Mouse (Mus musculus) mesoderm, embryonic 11.5 days (tissue): Measurements from ENCODE around the gene Cmklr1.

Experiments
- DNase-seq: peaks from one replicate; pipeline ENCODE4 v3.0.0-alpha.2; 2012; ENCODE audit warnings: low read depth, low spot score

Cmklr1 gene

DNA sequence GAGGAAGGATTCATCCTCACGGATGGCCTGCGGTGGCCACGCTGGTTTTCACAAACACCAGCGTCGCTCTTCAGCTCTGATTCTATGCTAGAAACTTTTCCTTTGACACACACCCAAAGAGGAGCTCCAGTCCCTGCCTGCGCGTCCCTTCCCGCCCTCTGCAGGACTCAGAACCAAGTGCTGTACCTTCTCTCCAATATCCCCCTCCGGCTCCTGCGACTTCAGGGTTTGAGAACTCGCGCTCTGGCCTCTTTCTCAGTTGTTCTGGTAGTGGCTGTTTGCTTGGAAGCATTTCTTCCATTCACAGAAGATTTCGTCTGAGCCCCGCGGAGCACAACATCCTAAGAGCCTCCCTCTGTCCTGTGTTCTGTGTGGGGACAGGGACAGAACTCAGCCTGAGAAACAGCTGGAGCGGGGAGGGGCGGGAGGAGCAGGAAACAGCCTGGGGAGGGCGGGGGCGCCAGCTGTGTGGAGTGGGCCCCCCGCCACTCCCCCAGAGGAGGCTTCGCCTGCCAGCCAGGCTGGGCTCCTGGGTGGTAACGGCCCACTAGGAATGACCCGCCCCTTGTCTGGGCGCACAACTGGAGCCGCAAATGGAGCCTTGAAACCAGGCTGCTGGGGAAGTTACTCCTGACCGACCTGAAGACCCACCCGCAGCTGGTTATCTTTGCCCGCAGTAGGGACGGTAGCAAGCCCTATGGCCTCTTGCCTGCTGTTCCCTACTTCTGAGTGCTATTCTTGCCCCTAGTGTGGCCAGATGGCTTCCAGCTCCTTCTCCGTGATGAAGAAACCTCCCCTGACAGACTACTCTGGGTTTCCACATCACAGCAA lies at the start of gene Cmklr1:
TSS of gene Cmklr1 (minus strand) at position 392 of the 831 bp plus-strand sequence.
- no peak for DNase-seq

DNA sequence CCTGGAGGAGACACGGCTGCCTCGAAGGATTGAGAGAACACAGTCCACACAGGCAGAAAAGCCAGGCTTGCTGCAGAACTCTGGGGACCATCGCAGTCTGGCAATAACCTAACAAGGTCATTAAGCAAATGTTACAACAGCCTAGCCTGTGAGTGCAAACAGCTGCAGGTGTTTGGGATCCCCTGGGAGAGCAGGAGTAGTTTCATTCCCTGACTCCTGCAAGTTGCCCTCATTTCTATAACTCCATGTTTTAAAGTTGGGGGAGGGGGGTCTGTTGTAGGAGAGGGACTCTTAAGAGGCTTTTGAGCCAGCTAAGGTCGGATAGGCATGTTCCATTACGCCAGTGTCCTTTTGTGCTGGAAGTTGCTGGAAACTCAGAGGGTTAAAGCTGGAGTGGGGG lies 44.2 kb upstream of the Cmklr1 start:
- DNase-seq, result no peak

DNA sequence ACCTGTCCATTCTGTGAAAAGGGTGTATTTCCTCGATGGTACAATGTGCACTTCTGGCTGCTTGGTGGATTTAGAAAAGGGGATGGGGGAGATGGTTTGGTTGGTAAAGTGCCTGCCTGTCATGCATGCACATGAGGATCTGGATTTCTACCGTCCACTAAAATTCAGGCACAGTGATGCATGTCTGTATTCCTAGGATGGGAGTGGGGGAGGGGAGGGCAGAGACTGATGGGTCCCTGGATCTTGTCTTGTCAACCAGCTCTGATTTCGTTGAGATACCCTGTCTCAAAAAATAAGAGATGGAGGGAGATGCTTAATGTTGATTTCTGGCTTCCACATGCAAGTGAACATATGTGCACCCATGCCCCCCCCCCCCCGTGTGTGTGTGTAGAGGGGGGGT lies 43.8 kb upstream of the Cmklr1 start:
- DNase-seq, result no peak

DNA sequence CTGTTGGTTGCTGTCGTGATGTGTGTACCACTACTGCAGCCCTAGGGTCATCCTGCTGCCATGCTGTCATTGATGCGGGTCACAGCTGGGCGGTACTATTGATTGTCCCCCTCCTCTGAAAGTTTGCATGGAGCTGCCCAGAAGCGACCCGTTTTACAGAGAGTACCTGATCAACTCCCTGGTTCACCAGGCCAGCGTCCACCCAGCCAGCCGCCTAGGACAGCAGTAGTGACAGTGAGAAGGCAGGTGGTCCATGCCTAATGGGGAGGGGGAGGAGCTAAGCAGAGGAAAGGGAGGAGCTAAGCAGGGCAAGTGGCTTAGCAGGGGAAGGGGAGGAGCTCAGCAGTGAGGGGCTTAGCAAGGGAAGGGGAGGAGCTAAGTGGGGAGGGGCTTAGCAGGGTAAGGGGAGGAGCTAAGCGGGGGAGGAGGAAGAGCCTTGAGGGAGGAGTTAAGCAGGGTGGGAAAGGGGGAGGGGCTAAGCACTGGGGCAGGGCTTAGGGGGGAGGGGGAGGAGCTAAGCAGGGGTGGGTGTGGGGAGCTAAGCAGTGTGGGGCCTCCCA lies 43.0 kb upstream of the Cmklr1 start:
- DNase-seq, result no peak

DNA sequence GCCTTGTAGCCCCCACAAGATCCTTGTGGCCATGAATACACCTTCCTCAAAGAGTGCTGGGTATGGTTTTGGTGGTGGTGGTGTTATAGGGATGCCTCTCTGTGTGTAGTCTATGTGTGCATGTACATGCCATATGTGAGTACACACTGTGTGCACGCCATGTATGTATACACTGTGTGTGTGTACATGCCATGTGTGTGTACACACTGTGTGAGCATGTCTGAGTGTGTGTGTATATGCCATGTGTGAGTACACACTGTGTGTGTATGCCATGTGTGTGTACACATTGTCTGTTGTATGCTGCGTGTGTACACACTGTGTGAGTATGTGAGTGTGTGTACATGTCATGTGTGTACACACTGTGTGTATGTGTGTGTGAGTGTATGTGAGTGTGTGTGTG lies 40.6 kb upstream of the Cmklr1 start:
- no peak for DNase-seq

DNA sequence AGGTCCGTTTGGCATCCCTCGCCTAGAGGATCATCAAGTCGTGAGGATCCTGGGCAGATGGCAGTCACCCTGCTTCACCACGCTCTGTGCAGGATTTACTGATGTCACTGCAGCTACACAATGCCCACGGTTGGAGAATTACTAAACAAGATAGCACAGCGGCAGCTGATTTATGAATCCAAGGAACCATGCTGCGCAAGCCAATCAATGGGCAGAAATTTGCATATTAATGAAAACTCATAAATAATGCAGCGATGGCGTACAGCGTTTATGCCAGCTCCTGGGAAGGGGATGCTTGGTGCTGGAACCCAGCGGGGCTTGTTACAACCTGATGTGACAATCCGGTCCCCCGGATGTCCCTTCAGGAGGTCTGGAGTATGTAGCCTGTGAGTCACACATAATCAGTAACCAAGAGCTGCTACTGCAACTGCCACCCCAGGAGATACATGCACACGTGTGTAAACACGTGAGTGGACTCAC lies 39.9 kb upstream of the Cmklr1 start:
- DNase-seq, result peak; percentile 60

DNA sequence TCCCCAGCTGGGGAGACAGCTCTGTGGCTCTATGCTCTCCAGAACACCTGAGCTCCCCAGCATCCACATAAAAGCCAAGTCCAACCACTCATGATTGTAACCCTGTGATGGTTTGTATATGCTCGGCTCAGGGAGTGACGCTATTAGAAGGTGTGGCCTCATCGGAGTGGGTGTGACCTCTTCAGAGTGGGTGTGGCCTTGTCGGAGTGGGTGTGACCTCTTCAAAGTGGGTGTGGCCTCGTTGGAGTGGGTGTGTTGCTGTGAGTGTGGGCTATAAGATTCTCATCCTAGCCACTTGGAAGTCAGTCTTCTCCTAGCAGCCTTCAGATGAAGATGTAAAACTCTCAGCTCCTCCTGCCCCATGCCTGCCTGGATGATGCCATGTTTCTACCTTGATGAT lies 37.3 kb upstream of the Cmklr1 start:
- no peak for DNase-seq

DNA sequence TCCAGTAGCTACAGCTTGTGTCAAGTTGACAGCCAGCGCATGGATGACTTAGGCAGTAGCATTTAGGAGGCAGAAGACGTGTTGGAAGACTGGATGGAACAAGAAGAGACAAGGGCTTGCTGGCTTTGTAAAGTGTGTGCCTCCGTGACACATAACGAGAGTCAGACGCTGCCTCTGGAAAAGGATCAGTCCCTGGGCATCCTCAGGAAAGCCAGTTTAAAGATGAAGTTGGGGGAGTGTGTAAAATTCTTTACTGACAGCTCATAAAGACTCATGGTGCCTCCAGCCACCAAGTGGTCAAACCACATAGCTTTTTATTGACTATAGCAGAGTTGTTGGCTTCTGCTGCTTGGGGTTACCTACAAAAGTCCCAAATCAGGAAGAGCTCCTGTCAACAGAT lies 35.2 kb upstream of the Cmklr1 start:
- DNase-seq, result no peak

DNA sequence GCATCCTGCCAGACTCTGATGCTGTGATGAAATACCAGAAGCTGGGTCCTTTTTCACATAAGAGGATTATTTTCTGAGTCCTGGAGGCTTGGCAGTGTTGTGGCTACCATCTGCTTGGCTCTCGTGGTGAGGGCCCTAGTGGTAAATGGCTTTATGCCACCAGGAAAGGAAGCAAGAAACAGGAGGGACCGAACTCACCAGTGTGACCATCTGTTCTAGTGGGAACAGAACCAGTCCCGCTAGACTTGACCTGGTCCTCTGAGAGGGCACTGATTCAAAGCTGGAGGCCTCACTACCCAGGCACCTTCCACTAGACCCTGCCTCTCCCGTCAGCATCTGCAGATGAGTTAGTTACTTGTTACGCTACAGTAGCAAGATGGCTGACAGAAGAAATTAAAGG lies 33.0 kb upstream of the Cmklr1 start:
- no peak for DNase-seq

DNA sequence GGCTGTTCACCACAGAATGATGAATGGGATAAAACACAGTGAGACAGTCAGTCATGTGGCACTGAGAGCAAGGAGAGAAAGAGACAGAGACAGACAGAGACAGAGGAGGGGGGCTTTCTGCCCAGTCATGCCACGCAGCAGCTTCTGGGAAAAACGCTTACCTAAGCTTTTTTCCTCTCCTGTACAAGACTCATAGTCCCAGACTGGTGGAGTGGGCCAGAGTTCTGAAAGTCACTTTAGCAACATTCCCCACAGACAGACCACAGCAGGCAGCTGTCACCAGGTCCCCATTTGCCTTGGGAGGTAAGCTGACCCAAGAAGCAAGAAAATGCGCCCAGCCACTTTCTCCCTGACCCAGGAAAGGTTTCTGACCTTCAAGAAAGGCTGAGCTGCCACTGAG lies 32.2 kb upstream of the Cmklr1 start:
- no peak for DNase-seq

DNA sequence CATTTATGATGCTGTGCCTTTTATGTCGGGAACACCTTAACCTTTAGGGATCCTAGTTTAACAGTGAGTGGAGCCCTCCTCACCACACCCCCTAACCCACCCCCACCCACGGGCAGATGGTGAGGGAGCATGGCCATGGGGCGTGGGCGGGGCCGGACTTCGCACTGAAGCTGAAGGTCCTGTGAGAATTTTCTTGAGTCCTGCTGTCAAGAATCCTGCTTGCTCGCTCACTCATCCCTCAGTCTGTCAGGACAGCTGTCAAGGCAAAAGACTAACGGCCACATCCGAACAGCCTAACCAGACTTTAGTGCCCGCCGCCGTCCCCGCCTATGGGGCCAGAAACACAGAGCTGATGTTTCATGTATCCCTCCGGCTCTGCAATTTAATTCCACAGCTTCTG lies 31.0 kb upstream of the Cmklr1 start:
- DNase-seq, result no peak

DNA sequence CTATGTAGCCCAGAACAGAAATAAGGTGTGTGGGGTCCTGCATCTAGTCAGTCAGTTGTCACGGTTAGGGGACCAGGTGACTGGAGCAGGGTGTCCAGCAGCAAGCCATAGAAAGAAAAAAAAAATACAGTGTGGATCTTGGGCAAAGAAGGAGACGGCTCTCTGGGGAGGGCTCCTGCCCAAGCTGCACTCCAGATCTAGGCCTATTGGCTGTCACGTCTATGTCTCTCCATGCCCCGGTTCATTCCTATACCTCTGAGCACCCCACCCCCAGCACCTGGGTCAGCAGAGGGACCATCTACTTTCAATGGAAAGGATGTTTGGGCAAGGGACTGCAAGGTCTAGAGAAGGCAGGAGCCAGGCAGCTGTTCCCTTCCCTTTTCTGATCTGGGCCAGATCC lies 29.3 kb upstream of the Cmklr1 start:
- no peak for DNase-seq

DNA sequence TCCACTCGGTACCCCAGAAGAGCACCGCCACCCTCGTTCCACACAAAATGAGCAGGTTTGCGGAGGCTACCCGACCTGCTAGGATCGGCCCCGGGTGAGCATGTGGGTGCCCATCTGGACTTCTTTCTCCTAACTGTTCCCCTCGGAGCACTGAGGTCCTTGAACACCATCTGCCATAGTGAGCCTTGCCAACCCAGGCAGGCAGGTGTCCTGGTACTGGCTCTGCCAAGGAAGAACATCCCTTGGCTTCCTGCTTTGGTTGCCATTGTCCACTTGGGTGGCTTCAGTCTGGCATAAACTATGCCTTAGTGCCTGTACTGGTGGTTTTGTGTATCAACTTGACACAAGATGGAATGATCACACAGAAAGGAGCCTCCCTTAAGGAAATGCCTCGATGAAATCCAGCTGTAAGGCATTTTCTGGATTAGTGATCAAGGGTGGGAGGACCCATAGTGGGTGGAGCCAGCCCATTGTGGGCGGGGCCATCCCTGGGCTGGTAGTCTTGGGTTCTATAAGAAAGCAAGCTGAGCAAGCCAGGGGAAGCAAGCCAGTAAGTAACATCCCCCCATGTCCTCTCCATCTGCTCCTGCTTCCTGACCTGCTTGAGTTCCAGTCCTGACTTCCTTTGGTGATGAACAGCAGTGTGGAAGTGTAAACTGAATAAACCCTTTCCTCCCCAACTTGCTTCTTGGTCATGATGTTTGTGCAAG lies 28.7 kb upstream of the Cmklr1 start:
- DNase-seq, result no peak

DNA sequence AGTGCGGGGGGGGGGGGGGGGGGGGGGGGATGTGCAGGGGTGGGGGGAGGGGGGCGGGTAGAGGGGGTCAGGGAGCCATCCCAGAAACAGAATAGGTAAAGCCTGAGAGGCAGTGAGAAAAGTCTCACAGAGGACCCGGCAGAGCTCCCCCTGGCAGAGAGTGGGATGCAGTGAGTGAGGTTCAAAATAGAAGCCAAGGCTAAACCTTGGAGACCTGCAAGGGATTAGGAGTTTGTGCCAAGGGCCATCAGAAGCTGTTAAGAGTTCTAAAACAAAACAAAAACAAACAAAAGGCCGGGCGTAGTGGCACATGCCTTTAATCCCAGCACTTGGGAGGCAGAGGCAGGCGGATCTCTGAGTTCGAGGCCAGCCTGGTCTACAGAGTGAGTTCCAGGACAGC lies 27.3 kb upstream of the Cmklr1 start:
- no peak for DNase-seq

DNA sequence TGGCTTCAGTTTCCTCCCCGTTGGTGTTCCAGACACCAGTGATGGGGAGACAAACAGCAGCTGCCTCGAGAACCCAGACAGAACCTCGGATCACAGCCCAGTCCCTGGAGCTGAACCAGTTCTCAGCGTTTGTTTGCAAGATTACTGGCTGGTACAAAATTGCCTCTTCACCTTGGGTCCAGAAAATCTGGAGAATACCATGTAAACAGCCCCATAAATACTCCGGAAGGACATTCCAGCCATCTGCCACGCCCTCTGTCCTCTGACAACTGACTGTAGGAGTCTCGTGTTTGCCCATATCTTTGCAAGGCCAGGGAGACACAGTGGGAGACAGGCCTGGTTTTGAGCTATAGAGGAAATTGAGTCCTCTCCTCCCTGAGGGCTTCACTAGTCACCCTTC lies 24.6 kb upstream of the Cmklr1 start:
- DNase-seq, result no peak

DNA sequence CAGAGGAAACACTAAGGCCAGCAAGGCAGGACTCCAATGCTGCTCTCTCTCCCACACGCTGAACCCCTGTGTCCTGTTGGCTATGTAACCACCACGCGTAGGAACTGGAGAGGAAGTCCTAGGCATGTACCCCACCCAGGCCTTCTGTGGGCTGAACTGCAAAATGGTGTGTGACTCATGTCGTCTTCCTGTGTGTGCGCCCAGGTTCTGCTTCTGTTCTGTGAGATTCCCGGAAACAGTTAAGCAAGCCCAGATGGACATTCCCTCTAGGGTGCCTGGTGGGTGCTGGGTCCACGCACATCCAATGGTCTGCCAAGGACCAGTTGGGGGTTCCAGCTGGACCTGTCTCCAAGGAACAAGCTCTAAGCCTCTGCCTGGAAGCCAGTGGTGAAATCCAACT lies 22.2 kb upstream of the Cmklr1 start:
- DNase-seq, result no peak

DNA sequence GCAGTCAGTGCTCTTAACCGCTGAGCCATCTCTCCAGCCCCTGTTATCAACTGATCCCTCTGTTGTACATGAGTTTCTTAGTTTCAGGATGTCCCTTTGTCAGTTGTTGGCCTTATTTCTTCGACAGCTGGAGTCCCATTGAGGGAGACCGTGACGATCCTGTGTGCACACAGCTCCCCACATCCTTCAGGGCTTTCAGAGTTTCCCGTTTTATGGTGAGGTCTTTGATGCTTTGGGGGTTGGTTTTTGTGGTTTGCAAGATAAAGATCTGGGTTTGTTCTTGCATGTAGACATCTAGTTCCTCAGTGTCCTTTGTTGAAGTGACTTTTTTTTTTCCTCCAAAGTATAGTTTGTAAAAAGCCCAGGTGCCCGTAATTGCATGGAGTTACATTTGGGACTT lies 20.4 kb upstream of the Cmklr1 start:
- no peak for DNase-seq

DNA sequence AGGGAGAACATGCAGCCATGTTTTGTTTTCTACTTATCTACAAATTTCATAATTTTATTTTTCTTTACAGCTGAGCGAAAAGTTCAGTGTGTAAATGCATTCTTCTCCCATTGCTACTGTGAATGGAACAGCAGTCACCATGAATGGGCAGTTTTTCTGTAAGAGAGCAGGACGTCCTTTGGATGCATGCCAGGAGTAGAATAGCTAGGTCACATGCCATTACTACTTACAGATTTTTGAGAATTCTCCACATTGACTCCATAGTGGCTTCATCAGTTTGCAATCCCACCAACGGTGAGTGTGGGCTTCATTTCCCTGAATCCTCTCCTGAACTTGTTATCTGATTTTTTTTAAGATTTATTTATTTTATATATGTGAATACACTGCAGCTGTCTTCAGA lies 19.9 kb upstream of the Cmklr1 start:
- DNase-seq, result no peak

DNA sequence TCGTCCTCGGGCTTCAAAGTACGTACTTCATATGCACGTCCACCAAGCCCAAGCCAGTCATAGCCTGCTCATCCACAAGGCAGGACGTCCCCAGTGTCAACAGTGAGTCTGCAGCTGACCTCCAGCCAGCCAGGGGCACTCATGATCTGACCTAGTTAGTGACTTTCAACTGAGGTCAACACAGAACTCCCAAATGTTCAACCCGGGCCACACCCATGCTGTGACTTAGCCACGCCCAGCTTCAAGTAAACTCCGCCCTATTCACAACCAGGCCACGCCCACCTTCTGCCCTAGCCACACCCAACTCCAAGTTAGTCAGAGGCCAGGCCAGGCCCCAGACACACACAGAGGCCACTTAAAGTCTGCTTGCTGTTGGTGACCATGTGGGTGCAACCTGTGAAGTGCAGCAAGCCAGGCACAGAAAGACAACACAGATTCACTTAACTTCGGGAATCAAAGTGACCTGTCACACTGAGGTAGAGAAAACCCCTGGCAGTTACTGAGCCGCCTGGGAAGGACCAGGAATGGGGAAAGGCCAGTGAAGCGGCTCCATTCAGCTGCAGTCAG lies 14.5 kb upstream of the Cmklr1 start:
- DNase-seq, result no peak

DNA sequence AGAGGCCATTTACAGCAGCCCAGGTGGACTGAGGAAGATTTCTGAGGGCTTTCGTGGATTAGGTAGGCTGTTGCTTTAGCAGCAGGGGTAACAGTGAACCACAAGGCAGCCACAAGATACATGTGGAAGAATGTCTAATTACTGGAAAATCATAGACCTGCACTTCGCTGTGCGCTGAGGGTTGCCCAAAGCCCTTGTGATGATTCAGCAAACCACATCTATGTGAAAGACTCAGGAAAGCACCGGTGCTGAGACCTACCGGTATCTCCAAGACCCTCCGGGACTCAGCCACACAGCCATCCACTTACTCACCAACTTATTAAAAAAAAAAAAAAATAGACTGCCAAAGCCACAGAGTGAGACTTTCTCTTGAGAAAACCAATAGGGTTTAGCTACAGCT lies 13.9 kb upstream of the Cmklr1 start:
- DNase-seq, result no peak

DNA sequence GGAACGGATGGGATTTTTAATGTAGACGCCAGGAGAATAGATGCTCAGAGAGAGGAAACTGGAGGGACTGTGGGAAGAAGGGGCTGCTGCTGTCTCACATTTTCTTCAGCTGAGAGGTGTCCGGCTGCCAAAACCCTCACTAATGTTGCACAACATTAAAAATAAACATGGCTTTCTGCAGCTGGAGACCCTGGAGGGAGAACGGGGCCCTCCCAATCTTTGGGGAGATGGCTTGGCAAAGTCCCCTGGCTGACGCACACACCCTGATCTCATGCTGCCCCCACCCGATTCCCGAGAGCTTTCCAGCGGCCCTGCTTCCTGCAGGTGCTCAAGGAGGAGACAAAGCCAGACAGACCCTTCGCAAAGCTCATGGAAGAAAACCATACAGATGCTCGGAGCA lies 10.6 kb upstream of the Cmklr1 start:
- DNase-seq, result no peak

DNA sequence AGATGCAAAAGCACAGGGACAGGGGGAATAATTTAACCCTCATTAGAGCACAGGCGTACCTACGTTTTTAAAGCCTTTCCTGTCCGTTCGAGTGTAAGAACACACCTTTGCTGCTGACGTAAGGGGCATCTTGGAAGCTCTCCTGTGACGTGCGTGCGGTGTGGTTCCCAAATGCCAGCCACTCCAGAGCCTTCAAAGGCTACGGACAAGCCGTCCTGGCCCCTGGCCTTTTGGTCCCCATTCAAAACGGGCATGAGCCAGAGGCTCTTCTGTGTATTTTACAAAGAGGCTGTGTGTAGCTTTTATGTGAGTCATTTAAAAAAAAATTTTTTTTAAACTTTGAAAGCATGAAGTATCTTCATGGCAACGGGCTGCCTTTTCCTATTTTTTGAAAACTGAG lies 4.6 kb upstream of the Cmklr1 start:
- no peak for DNase-seq

DNA sequence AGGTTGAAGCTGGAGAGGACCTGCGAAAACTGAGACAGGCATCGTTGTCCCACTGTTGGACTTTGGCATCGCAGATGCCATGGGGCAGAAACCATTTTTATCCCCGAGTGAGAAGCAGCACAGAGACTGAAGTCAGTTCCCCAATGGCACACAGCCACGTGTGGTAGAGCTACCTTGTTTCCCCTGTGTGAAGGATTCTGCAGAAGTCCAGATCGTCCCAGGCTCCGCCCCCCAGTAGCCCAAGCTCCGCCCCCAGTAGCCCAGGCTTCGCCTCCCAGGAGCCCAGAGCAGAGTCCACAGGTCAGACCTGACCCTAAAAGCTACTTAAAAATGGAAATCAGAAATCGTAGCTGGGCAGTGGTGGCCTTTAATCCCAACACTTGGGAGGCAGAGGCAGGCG lies 4.0 kb upstream of the Cmklr1 start:
- no peak for DNase-seq
